Mouse (Mus musculus) stomach, postnatal 0 days (tissue): ENCODE measurements around the gene Adck2.

Experiments used
- CTCF ChIP-seq: IDR thresholded peaks from 2 replicates; pipeline ENCODE4 v1.5.1; 2016; ENCODE audit warnings: antibody characterized with exemption, low read depth, mild to moderate bottlenecking, moderate library complexity
- EP300 ChIP-seq: optimal IDR thresholded peaks from 2 replicates; pipeline ENCODE3; 2016; ENCODE audit warnings: antibody characterized with exemption

GRCm38 (mm10) chr6:39581087-39581784 is 7.6 kb downstream of the Adck2 start:
- no peak for TF ChIP-seq CTCF
- no peak for TF ChIP-seq EP300
